Mouse (Mus musculus): ENCODE results near the gene Lemd2.
"Not testable (repeated sequence)": the region's sequence is repeated elsewhere in the genome, so short reads cannot be mapped to it uniquely, and the experiment has no call there.

Gene Lemd2

DNA sequence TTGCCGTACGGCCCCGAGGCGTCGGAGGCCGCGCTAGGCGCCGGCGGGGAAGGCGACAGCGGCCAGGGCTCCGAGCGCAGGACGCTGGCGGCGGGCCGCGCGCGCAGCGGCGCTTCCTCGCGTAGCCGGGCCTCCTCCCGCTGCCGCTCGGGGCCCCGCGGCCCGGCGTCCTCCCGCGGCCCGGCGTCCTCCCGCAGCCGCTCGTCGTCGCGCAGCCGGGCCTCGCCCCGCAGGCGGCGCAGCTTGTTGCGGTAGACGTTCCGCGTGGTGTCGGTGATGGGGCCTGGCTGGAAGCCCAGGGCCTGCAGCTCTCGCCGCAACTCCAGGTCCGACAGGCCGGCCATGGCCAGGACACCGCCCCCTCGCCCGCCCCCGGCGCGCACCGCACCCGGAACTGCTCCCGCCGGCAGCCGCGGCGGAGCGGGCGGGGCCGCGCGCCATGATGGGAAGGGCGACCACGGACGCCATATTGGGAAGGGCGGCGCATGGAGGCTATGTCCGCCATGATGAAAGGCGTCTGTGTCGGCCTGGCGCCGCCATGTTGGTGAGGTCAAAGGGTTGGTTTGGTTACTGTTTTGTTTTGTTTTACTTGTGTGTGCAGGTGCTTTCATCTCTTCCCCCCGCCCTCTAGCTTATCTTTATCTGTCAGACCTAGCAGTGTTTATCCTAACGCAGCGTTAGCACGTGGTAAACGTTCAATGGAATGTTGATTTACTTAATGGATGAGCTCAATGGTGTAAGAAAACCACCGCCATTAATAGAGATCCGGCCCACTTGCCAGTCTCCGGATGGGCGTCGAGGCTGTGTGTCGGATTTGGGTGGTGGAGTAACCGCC is at the start of gene Lemd2:
Gene Lemd2 (minus strand): TSS at position 395 of the 835 bp plus-strand sequence.
- DNase-seq (ENCODE audit: extremely low spot score, low read depth, low spot score), result no peak

DNA sequence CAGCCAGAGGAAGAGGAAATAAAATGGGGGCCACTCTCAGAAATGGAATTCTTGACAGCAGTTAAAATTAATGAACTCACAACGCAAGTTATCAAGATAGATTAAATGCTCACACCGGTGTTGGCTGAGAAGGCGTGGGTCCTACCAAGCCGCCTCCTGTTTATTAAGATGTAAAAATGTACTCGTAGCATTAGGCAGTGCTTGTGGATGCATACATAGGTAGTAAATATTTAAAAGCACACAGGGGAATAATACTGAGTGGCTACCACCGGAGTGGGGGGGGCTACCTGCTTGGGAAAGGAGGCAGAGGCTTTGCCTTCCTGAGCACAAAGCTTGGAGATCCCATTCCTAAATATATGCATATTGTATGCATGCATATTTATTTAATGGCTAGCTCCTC is 46.9 kb upstream of the Lemd2 start:
- DNase-seq (ENCODE audit: extremely low spot score, low read depth, low spot score), result no peak

DNA sequence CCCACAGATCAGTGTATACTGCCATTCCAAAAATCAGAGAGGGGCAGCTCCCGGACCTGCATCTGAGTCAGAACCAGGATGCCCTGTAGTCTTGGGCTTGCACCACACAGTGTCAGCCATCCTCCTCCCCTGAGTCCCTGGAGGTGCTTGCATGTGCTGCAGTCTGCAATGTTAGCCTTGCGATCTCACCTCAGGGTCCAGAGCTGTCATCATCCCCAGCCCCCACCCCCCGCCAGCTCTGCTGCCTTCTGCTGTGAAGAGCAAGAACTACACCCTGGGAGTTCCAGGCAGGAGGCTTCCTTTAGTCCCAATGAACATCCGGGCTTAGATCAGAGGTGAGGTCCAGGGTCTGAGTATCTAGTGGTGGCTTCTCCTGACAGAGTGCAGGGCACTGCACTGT is 46.2 kb upstream of the Lemd2 start:
- DNase-seq (ENCODE audit: extremely low spot score, low read depth, low spot score), result no peak

DNA sequence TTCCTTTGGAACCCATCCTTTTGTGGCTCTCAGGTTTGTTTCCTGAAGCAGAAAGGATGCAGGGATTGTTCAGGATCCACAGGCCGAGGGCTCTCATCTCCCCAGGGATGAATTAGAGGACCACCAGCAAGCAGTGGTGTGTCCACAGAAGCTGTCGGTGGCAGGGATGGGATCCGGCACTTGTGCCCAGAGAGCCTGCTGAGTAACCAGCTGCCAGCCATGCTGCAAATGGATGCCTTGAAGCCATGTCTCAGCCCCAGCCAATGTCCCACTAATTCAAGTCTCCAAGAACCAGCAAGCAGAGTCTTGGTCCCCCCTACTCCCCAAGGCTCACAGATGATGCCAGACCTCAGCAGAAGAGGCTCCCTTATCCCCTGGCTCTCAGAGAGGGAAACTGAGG is 44.8 kb upstream of the Lemd2 start:
- no peak for DNase-seq (ENCODE audit: extremely low spot score, low read depth, low spot score)

DNA sequence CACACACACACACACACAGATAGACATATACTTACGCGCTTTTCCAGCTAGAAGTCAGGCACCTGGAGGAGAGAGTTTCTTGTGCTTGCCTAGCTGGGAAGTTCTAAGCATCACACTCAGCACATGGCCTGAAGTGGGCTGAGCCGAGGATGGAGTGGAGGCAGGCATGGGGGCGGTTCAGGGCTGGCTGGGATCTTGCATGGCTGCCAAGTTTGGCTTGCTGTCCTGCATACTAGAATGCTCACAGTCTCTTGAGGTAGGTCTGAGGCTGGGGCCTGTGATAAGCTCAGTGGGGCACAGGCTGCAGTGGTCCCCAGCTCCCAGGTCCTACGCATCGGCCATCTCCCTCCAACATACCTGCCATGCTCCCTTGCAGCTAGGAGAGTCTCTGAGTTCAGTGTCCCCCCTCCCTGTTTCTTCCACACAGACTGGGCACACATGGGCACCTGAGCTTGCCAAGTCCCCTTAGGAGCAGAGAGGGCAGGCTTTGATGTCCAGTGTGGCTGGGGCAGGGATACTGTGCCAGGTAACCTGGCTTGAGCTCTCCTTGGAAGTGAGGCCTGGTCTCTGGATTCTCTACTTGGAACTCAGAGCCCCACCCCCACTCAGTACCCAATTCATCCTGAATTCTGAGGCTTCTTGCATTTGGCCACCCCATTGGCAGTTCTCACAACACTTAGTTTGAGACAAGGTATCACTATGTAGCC is 43.6 kb upstream of the Lemd2 start:
- no peak for DNase-seq (ENCODE audit: extremely low spot score, low read depth, low spot score)

DNA sequence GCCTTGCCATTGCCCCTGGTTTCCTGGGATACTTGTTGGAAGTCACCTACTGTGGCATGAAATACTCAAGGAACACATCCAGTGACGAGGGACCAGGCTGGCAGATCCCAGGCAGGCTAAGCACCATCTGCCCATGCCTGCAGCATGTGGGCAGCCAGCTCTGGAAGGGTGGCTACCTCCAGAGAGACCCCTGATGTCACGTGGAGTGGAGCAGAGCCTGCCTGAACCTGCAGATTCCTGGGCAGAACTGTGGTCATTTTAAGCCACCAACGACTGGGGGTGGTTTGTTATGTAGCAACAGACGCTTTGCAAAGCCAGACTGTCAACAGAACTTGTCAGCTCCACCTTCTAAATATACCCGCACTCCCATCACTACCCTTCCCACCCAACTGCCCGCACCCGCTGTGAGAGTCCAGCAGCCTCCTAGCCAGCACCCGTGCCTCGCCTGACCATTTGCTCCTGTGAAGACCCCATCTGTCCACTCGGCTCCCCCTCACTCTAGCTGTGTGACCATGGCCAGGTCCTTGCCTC is 41.6 kb upstream of the Lemd2 start:
- no peak for DNase-seq (ENCODE audit: extremely low spot score, low read depth, low spot score)

DNA sequence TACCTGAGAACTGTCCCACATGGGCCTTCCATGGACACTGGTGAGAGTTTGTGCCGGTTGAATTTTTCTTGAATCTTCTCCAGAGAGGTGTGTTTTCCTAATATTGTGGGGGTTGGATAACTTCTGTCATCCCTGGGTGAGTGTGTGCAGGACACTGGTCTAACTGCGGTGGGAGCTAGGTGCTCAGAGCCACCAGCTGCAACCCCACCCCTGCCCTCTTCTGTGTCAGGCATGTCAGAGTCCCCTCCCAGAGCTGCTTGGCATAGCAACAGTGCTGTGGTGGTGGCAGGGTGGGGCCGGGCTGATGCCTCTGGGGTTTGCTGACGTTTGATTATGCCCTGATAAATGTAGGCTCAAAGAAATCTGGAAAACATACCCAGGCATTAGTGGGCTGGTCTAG is 40.6 kb upstream of the Lemd2 start:
- DNase-seq (ENCODE audit: extremely low spot score, low read depth, low spot score), result no peak

DNA sequence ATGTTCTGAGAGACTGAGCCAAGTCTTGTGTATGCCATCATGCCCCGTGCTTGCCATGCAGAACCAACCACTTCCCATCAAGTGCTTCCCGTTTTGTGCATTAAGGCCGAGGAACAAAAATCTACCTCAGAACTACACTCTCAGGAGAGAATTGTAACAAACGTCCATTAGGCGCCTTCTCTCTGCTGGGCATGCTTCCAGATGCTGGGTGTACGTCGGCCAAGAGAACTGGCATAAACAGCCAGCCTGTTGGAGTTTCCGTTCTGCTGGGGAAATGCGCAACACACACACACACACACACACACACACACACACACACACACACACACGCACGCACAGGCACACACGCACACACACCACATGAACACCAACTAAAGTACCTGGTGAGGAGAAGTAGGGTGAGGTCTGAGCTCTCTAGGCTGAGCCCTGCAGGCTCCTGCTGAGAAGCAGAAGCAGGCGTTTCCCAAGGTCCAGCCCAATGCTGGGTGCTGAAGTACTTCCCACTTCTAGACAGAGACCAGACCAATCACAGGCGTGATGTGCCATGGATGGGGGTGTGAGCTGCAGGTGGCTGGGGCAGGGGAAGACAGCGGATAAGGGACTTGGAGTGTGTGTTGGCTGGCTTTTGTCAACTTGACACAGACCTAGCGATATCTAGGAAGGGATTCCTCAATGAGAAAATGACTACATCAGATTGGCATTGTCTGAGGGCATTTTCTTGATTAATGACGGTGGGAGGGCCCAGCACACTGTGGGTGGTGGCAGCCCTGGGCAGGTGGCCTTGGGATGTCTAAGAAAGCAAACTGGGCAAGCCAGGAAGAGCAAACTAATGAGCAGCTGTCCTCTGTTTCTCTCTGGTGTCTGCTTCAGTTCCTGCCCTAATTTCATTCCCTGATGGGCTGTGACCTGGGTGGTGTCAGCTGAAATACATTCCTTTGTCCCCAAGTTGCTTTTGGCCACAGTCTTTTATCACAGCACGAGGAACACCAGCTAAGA is 38.2 kb upstream of the Lemd2 start:
- no peak for DNase-seq (ENCODE audit: extremely low spot score, low read depth, low spot score)

DNA sequence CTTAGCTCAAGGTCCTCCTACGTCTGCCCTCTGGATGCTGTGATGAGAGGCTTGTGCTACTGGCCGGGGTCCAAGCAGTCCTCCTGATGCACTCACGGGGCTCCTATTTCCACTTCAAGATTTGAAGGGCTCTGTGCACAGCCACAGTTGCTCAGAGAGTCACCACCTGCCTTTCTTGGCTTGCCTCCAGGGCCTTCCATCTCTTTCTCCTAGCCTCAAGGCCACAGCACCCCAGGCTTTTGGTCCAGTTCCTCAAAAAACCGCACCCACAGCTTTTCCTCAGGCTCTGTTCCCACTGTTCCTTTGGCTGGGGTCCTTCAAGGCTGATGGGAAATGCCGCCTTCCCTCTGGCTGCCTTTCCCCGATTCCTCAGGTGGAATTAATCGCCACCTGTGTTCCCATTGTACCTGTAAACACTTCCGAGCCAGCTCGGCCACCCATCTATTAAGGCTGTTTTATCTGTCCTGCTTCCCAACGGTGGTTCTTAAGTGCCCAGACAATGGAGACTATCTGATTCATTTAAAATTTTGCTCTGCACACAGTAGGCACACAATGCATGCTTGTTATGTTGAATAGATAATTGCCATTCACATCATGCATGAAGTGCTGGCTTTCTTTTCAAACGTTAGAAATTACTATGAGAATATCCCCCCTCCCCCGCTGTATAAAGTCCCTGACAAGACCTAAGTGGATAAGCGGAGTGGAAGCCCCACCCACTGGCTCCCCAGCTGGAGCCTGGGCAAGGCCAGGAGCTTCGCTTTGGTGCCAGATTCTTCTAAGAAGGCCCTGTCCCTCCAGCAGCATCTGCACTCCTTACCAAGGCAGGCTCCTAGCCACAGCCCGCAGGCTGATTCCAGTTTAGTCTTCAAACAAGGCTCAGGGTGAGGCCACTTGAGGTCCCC is 36.5 kb upstream of the Lemd2 start:
- DNase-seq (ENCODE audit: extremely low spot score, low read depth, low spot score), result no peak

DNA sequence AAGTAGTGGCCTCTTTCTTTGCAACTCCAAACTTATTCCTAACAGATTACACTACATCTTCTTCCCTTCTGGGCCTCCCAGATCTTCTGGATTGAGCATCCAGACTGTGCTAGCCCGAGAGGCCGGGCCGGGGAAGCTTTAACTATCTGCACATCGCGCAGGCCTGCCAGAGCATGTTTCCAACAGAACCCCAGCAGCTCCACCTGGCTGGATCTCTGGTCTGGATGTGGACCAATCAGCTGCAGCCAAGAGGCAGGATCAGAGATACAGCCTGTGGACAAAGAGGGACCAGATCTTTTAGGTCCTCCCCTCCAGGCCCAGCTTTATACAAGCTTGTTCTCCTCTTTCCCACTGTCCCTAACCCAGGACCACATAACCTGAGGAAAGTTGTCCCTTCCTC is 35.7 kb upstream of the Lemd2 start:
- DNase-seq (ENCODE audit: extremely low spot score, low read depth, low spot score), result no peak

DNA sequence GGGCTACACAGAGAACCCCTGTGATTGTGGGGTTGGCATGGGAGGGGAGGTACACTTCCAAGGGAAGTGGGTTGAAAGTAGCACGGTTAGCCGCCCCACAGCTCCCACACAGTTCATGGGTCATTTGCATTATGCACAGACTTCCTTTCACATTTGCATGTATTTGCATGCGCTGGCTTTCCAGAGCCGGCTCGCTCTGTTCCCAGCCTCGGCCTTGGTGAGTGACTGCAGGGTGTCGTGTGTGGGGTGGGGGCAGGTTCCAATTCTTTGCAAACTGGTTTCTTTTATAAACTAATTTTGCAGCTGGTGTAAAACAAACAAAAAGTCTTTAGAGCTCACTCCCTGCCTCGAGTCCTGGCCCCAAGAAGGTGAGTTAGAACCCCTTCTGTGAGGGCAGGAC is 34.4 kb upstream of the Lemd2 start:
- no peak for DNase-seq (ENCODE audit: extremely low spot score, low read depth, low spot score)

DNA sequence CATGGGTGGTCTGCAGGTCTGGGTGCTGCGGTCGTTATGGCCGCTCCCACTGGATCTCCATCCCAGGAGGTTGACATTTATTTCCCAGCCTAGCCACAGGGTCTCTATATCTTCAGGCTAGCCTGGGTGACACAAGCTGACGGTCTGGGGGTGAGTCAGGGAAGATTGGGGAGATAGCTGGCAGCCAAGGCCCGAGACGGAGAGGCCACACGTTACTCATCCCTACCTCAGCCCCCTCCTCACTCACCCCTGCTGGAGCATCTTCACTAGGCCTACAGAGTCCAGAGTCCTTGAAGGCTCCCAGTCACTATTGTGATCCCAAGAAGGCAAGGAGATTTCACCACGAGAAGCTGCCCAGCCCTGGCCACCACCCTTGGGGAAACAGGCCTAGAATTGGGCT is 33.5 kb upstream of the Lemd2 start:
- no peak for DNase-seq (ENCODE audit: extremely low spot score, low read depth, low spot score)

DNA sequence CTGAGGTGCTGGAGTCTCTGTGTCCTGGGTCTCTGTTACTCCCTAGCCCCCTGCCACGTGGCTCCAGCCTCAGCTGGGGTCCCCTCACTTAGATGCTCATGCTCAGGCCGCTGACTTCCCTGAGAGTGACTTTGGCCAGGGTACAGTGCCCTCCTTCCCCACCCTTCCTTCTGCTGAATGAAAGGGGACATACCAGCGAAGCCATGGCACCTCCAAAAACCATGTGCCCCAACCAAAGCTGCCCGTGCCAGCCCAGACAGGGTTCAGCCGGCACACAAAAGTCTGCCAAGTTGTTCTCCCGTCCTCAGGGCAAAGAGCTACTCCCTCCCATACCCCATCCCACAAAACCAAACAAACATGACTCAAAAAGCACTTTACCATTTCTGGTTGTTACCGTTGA is 29.0 kb upstream of the Lemd2 start:
- no peak for DNase-seq (ENCODE audit: extremely low spot score, low read depth, low spot score)

DNA sequence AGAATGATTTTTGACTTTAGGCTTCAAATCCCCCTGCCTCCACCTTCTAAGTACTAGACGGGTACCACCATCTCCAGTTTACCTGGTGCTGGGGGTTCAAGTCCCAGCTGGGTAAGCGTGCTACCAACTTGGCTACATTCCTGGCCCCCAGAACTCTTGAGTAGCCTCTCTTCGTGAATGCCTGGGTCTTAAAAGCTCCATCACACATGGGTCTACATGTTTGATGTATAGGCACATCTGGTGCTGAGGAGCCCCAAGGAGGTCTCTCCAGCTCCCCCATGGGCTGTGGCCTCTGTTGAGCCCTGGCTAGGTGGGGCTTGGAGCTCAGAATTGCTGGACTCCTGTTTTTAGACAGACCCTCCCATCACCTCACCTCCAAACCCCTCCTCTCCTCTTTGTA is 27.9 kb upstream of the Lemd2 start:
- no peak for DNase-seq (ENCODE audit: extremely low spot score, low read depth, low spot score)

DNA sequence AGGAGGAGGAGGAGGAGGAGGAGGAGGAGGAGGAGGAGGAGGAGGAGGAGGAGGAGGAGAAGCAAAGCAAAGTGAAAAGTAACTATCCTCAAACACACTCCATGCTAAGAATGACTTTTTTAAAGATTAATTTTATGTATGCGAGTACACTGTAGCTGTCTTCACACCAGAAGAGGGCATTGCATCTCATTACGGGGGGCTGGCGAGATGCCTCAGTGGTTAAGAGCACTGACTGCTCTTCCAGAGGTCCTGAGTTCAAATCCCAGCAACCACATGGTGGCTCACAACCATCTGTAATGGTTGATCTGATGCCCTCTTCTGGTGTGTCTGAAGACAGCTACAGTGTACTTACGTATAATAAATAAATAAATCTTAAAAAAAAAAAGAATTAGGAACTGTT is 27.3 kb upstream of the Lemd2 start:
- not testable (repeated sequence) for DNase-seq (ENCODE audit: extremely low spot score, low read depth, low spot score)

DNA sequence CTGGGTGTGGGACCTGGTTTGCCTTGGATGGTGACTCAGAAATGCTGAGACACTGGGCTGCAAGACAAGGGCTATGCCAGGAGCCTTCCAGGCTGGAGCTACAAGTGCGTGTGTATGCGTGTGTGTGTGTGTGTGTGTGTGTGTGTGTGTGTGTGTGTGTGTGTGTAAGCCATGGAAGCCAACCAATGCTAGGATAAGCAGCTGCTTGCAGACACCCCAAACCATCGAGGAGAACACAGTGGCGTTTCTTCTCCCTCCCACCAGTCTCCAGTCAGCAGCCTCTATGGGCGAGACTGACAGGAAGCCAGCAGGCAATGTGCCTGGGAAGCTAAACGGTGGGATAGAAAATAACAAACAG is 26.9 kb upstream of the Lemd2 start:
- DNase-seq (ENCODE audit: extremely low spot score, low read depth, low spot score), result no peak

DNA sequence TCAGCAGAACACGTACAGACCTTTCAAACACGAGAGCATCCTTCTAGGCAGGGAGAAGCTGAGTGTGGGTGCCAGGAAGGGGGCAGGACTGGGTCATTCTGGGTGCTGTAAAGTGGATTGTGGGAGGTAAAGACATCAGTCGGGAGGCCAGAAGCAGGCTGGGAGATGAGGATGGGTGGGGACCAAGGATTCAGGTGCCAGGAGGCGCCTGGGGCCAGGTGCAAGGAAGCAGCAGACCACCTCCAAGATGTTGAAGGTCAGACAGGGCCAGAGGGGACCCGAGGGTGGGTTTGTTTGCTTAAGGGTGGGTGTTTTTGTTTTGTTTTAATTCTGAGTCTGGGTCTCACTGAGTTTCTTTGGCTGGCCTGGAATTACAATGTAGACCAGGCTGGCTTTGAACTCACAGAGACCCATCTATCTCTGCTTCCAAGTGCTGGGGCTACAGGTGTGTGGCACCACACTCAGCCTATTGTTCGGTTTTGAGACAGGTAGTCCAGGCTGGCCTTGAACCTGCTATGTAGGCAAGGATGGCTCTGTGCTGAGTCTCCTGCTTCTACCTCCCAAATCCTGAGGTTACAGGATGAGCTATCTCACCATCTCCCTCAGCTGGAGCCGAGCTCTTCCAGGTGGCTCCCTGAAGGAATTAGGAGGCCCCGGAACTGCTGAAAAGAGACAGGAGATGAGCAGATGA is 26.3 kb upstream of the Lemd2 start:
- DNase-seq (ENCODE audit: extremely low spot score, low read depth, low spot score), result no peak

DNA sequence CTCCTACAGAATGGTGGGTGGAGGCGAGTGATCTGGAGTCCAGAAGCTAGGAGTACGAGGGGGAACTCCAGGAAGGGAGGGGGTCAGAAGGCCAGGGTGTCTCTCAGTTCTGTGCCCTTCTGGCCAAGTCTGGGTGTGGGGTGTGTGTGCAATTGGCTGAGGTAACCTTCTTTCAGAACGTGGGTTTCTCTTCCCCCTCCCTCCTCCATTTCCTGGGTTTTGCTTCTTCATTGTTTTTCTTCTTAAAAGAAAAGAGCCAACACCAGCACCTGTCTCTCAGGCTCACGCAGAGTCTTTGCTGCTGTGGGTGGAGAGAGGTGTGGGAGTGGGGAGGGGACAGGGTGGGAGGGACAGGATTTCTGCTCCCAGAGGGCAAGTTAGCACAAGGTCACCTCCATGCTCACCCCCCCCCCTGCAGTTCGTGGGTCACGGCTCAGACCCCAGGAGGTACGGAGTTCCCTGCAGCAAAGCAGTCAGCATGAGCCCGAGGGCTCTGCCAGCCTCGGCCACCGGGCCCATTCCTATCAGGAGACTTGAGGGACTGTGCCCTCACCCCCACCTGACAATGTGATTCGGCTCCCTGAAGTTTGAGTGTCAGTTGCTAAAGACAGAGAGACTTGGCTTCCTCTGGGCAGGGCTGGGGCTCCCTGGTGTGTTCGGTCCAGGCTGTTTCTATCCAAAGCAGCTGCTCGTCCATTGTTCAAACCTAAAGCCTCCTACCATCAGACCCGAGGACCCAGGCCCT is 25.6 kb upstream of the Lemd2 start:
- no peak for DNase-seq (ENCODE audit: extremely low spot score, low read depth, low spot score)

Measured in hindlimb bud, embryonic 11.5 days (tissue).